Mouse (Mus musculus) embryonic facial prominence, embryonic 14.5 days (tissue): ENCODE measurements around the gene Srgap3. TPM values are rescaled to one million over a fixed set of nuclear protein-coding genes. Genes with fewer than 3 reads are reported as not detected.

Source experiments
- ATAC-seq: fragments of 200-750 bp; cut with Nextera tagmentation; 2 replicates; pipeline ENCODE4 v1.8.0; 2017; ENCODE audit warnings: low read depth, moderate number of reproducible peaks, moderate TSS enrichment
- DNase-seq: peaks from one replicate; pipeline ENCODE4 v3.0.0-alpha.2; 2015; ENCODE audit warnings: low spot score
- H3K27ac ChIP-seq: fragments of 300-500 bp; sonication (generic); replicated peaks from 2 replicates; pipeline ENCODE4 v1.5.1; 2014; ENCODE audit warnings: low read depth, mild to moderate bottlenecking, low read length, moderate library complexity
- H3K27me3 ChIP-seq: fragments of 300-500 bp; sonication (generic); replicated peaks from 2 replicates; pipeline ENCODE4 v1.6.1; 2014; ENCODE audit warnings: low read length; ENCODE audit not compliant: control insufficient read depth, insufficient read depth
- H3K36me3 ChIP-seq: fragments of 300-500 bp; sonication (generic); 2 replicates; pipeline ENCODE4 v1.6.1; 2014; ENCODE audit warnings: low read length, mixed read lengths; ENCODE audit not compliant: control insufficient read depth, insufficient read depth
- H3K4me1 ChIP-seq: fragments of 300-500 bp; sonication (generic); 2 replicates; pipeline ENCODE4 v1.6.1; 2014; ENCODE audit warnings: antibody characterized with exemption, low read length; ENCODE audit not compliant: control insufficient read depth, insufficient read depth
- H3K4me2 ChIP-seq: fragments of 300-500 bp; sonication (generic); 2 replicates; pipeline ENCODE4 v1.6.1; 2014; ENCODE audit warnings: low read depth, mild to moderate bottlenecking, low read length, moderate library complexity, mixed read lengths
- H3K4me3 ChIP-seq: fragments of 300-500 bp; sonication (generic); 2 replicates; pipeline ENCODE4 v1.5.1; 2014; ENCODE audit warnings: low read depth, mild to moderate bottlenecking, low read length
- H3K9ac ChIP-seq: fragments of 300-500 bp; sonication (generic); 2 replicates; pipeline ENCODE4 v1.6.1; 2014; ENCODE audit warnings: low read depth, mild to moderate bottlenecking, low read length, moderate library complexity, mixed read lengths
- H3K9me3 ChIP-seq: fragments of 300-500 bp; sonication (generic); 2 replicates; pipeline ENCODE4 v1.6.1; 2016; ENCODE audit warnings: low read length; ENCODE audit not compliant: control insufficient read depth
- WGBS: fragments of 180-500 bp; shearing (Covaris S2); extraction: QIAGEN DNeasy Blood & Tissue Kit; methylation state at CpG from one replicate; pipeline ENCODE4 v1.1.7; 2014; 5-methylcytosine and 5-hydroxymethylcytosine counted together
- polyA plus RNA-seq: library from polyadenylated mRNA; unstranded; fragments of >200 nt; fragmentation: Nextera tagmentation; extraction: Ambion mirVana; gene quantifications from 2 replicates; pipeline ENCODE4 v1.2.1, GENCODE M21; 2014

Gene Srgap3
- polyA plus RNA-seq, 1 experiment from 2014 or later, result 8.4 TPM

GRCm38 (mm10) chr6:112836712-112837111 lies 110.4 kb downstream of the Srgap3 start:
- WGBS, result 68% methylated on average over 4 of the region's 4 CpGs

GRCm38 (mm10) chr6:112835413-112835812 lies 111.7 kb downstream of the Srgap3 start:
- Histone ChIP-seq H3K36me3 (no peaks in the 10 kb centered on the region), H3K4me2 (no peak overlapping the region), H3K4me3 (no peak overlapping the region), H3K9me3 (no peaks in the 10 kb centered on the region), H3K4me1 (0 out of 2 replicates have a peak, but pooled peaks cover 5% of the 10 kb centered on the region), H3K9ac (no peak overlapping the region), H3K27me3 (no peaks in the 10 kb centered on the region), H3K27ac (no peak overlapping the region)
- 76% methylated on average over 4 of the region's 4 CpGs for WGBS
- ATAC-seq (no peak), DNase-seq (no peak)

More at GRCm38 (mm10) chr6:112836712-112837111, 110.4 kb downstream of the Srgap3 start:
- no peak overlapping the region for H3K9ac ChIP-seq
- H3K27ac ChIP-seq, result no peak overlapping the region
- 0 out of 2 replicates have a peak, but pooled peaks cover 5% of the 10 kb centered on the region for H3K4me1 ChIP-seq
- H3K9me3 ChIP-seq, result no peaks in the 10 kb centered on the region
- no peak for DNase-seq
- no peaks in the 10 kb centered on the region for H3K36me3 ChIP-seq
- H3K4me3 ChIP-seq, result no peak overlapping the region
- no peak for ATAC-seq
- no peaks in the 10 kb centered on the region for H3K27me3 ChIP-seq
- no peak overlapping the region for H3K4me2 ChIP-seq

- 89% methylated on average over 5 of the region's 5 CpGs for WGBS
- Histone ChIP-seq H3K4me1 (peaks cover 6% of the 10 kb centered on the region; the same call in 1 of the 2 replicates), H3K4me2 (no peak overlapping the region), H3K27ac (no peak overlapping the region), H3K9me3 (no peaks in the 10 kb centered on the region), H3K4me3 (no peak overlapping the region), H3K36me3 (no peaks in the 10 kb centered on the region), H3K9ac (no peak overlapping the region), H3K27me3 (no peaks in the 10 kb centered on the region)
- no peak for DNase-seq
- no peak for ATAC-seq
These were observed 112.6 kb downstream of the Srgap3 start for GRCm38 (mm10) chr6:112834430-112834829.

- Histone ChIP-seq H3K9me3 (no peaks in the 10 kb centered on the region), H3K4me1 (peaks cover 9% of the 10 kb centered on the region; the same call in 1 of the 2 replicates), H3K36me3 (no peaks in the 10 kb centered on the region), H3K27me3 (no peaks in the 10 kb centered on the region), H3K4me2 (no peak overlapping the region), H3K9ac (no peak overlapping the region), H3K4me3 (no peak overlapping the region), H3K27ac (no peak overlapping the region)
- 43% methylated on average over 6 of the region's 6 CpGs for WGBS
- DNase-seq (no peak), ATAC-seq (no peak)
These were observed 113.3 kb downstream of the Srgap3 start for GRCm38 (mm10) chr6:112833763-112834162.

GRCm38 (mm10) chr6:112829196-112829595 lies 117.9 kb downstream of the Srgap3 start:
- Histone ChIP-seq H3K9me3 (no peaks in the 10 kb centered on the region), H3K27me3 (no peaks in the 10 kb centered on the region), H3K4me1 (peaks cover 9% of the 10 kb centered on the region; the same call in 1 of the 2 replicates), H3K9ac (no peak overlapping the region), H3K27ac (no peak overlapping the region), H3K36me3 (no peaks in the 10 kb centered on the region), H3K4me3 (no peak overlapping the region), H3K4me2 (no peak overlapping the region)
- DNase-seq, result no peak
- whole genome bisulfite sequencing, result 67% methylated on average over 11 of the region's 12 CpGs
- no peak for ATAC-seq

GRCm38 (mm10) chr6:112828420-112828819 lies 118.6 kb downstream of the Srgap3 start:
- Histone ChIP-seq H3K27me3 (no peaks in the 10 kb centered on the region), H3K36me3 (no peaks in the 10 kb centered on the region), H3K27ac (no peak overlapping the region), H3K9me3 (no peaks in the 10 kb centered on the region), H3K4me2 (no peak overlapping the region), H3K4me3 (no peak overlapping the region), H3K9ac (no peak overlapping the region), H3K4me1 (peaks cover 4% of the 10 kb centered on the region; the same call in 1 of the 2 replicates)
- peak; percentile 63; the same call in 1 of the 2 replicates for ATAC-seq
- WGBS, result 81% methylated on average over 5 of the region's 5 CpGs
- no peak for DNase-seq

- ATAC-seq, result no peak
- 92% methylated on average over 6 of the region's 6 CpGs for WGBS
- Histone ChIP-seq H3K27me3 (no peaks in the 10 kb centered on the region), H3K9me3 (no peaks in the 10 kb centered on the region), H3K4me2 (no peak overlapping the region), H3K9ac (no peak overlapping the region), H3K4me1 (peaks cover 4% of the 10 kb centered on the region; the same call in 1 of the 2 replicates), H3K36me3 (no peaks in the 10 kb centered on the region), H3K4me3 (no peak overlapping the region), H3K27ac (no peak overlapping the region)
- DNase-seq, result no peak
These were observed 121.4 kb downstream of the Srgap3 start for GRCm38 (mm10) chr6:112825657-112826056.

- DNase-seq, result no peak
- H3K4me1 ChIP-seq, result no peaks in the 10 kb centered on the region
- no peak for ATAC-seq
- no peak overlapping the region for H3K9ac ChIP-seq
- no peaks in the 10 kb centered on the region for H3K9me3 ChIP-seq
- no peak overlapping the region for H3K27ac ChIP-seq
- H3K4me2 ChIP-seq, result no peak overlapping the region
- 75% methylated on average over 6 of the region's 6 CpGs for WGBS
- no peaks in the 10 kb centered on the region for H3K27me3 ChIP-seq
- H3K4me3 ChIP-seq, result no peak overlapping the region
- no peaks in the 10 kb centered on the region for H3K36me3 ChIP-seq
These were observed 124.0 kb downstream of the Srgap3 start for GRCm38 (mm10) chr6:112823096-112823495.

- no peak for ATAC-seq
These were observed 126.6 kb downstream of the Srgap3 start for GRCm38 (mm10) chr6:112820298-112820992.

More at GRCm38 (mm10) chr6:112820298-112820992, 126.6 kb downstream of the Srgap3 start:
- H3K9ac ChIP-seq, result no peak overlapping the region
- no peak for DNase-seq
- H3K9me3 ChIP-seq, result no peaks in the 10 kb centered on the region
- WGBS, result 53% methylated on average over 8 of the region's 8 CpGs
- no peak overlapping the region for H3K4me3 ChIP-seq
- no peaks in the 10 kb centered on the region for H3K4me1 ChIP-seq
- no peaks in the 10 kb centered on the region for H3K36me3 ChIP-seq
- H3K27ac ChIP-seq, result no peak overlapping the region
- H3K4me2 ChIP-seq, result no peak overlapping the region
- no peaks in the 10 kb centered on the region for H3K27me3 ChIP-seq
